Mouse (Mus musculus) liver, adult 2 months (tissue): Measurements from ENCODE around the gene Notch2. TPM values are rescaled to one million over a fixed set of nuclear protein-coding genes. Genes with fewer than 3 reads are reported as not detected.

Experiments
- DNase-seq: peaks from one replicate; pipeline ENCODE4 v3.0.0-alpha.2; 2011; ENCODE audit warnings: low read depth, low spot score; ENCODE audit errors: extremely low read depth
- H3K27ac ChIP-seq: fragments of 200-500 bp; replicated peaks from 2 replicates; pipeline ENCODE4 v1.5.1; 2012; ENCODE audit warnings: low read depth, mild to moderate bottlenecking, control low read depth, inconsistent platforms, low read length; ENCODE audit not compliant: insufficient read depth
- H3K27me3 ChIP-seq: fragments of 200-500 bp; 2 replicates; pipeline ENCODE4 v1.6.1; 2012; ENCODE audit warnings: mild to moderate bottlenecking, moderate library complexity, low read length, inconsistent platforms; ENCODE audit not compliant: control insufficient read depth, insufficient read depth
- H3K36me3 ChIP-seq: fragments of 200-500 bp; 2 replicates; pipeline ENCODE4 v1.6.1; 2012; ENCODE audit warnings: low read length, inconsistent platforms; ENCODE audit not compliant: control insufficient read depth, insufficient read depth
- H3K4me1 ChIP-seq: fragments of 200-500 bp; 2 replicates; pipeline ENCODE4 v1.6.1; 2011; ENCODE audit warnings: low read length; ENCODE audit not compliant: control insufficient read depth, insufficient read depth
- H3K4me3 ChIP-seq: fragments of 200-500 bp; 2 replicates; pipeline ENCODE4 v1.5.1; 2011; ENCODE audit warnings: low read depth, mild to moderate bottlenecking, control low read depth, low read length, moderate library complexity; ENCODE audit not compliant: insufficient read depth
- H3K79me2 ChIP-seq: fragments of 200-500 bp; 2 replicates; pipeline ENCODE4 v1.6.1; 2012; ENCODE audit warnings: inconsistent platforms, mild to moderate bottlenecking, low read length, moderate library complexity; ENCODE audit not compliant: control insufficient read depth, insufficient read depth
- H3K9ac ChIP-seq: fragments of 200-500 bp; 2 replicates; pipeline ENCODE4 v1.6.1; 2012; ENCODE audit warnings: low read depth, mild to moderate bottlenecking, control low read depth, inconsistent platforms, low read length
- CTCF ChIP-seq: fragments of 200-500 bp; IDR thresholded peaks from 2 replicates; pipeline ENCODE4 v1.5.1; 2011; ENCODE audit warnings: low read depth, low read length, control low read depth
- POLR2A ChIP-seq: fragments of 200-500 bp; IDR thresholded peaks from 2 replicates; pipeline ENCODE4 v1.6.1; 2011; ENCODE audit warnings: low read length, control low read depth; ENCODE audit not compliant: insufficient read depth; ENCODE audit errors: extremely low read depth
- WGBS: fragments of 180-500 bp; shearing (Covaris S2); methylation state at CpG from one replicate; pipeline ENCODE4 v1.1.7; 2018; 5-methylcytosine and 5-hydroxymethylcytosine counted together
- polyA plus RNA-seq: library from polyadenylated mRNA; depleted of rRNA; stranded (reverse); fragments of >200 nt; gene quantifications from 2 replicates; pipeline ENCODE4 v1.2.3, GENCODE M21; 2012
- total RNA-seq: library from RNA; depleted of rRNA; stranded (reverse); fragments of >200 nt; gene quantifications from 2 replicates; pipeline ENCODE4 v1.2.3, GENCODE M21; 2014

The Notch2 gene
- total and polyA plus RNA-seq, 2 experiments, result 12.5 to 16.0 TPM

- Histone ChIP-seq H3K4me3 (no peak overlapping the region), H3K9ac (no peak overlapping the region), H3K27ac (no peak overlapping the region), H3K27me3 (no peaks in the 10 kb centered on the region), H3K4me1 (0 out of 2 replicates have a peak, but pooled peaks cover 2% of the 10 kb centered on the region), H3K36me3 (peaks cover 6% of the 10 kb centered on the region), H3K79me2 (peaks cover 3% of the 10 kb centered on the region; the same call in 1 of the 2 replicates)
- 81% methylated on average over 17 of the region's 17 CpGs for WGBS
- DNase-seq, result no peak
- TF ChIP-seq CTCF, result no peak
- no peak for TF ChIP-seq POLR2A
Measured at GRCm38 (mm10) chr3:98094629-98095583, 81.6 kb downstream of the Notch2 start.

DNA sequence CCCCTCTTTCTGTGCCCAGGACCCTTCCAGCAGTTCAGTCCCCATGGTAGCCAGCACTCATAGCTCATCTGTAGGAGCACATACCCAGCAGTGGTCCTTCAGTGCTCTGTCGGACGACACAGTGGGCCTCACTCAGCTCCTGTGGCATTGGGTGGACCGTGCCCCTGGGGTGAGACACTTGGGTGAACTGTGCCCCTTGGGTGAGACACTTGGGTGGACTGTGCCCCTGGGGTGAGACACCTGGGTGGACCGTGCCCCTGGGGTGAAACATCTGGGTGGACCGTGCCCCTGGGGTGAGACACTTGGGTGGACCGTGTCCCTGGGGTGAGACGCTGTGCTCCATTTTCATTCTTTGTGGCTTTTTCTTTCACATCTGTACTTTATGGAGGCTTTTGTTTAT, 83.7 kb downstream of the Notch2 start:
- DNase-seq, result no peak
- Histone ChIP-seq H3K27me3 (no peaks in the 10 kb centered on the region), H3K36me3 (peaks cover 11% of the 10 kb centered on the region), H3K4me1 (no peaks in the 10 kb centered on the region), H3K9ac (no peak overlapping the region), H3K27ac (no peak overlapping the region), H3K4me3 (no peak overlapping the region), H3K79me2 (no peaks in the 10 kb centered on the region; the same call in 1 of the 2 replicates)
- TF ChIP-seq POLR2A (no peak), CTCF (no peak)
- WGBS, result 98% methylated on average over 7 of the region's 7 CpGs

GRCm38 (mm10) chr3:98098676-98099075, 85.3 kb downstream of the Notch2 start:
- Histone ChIP-seq H3K27ac (no peak overlapping the region), H3K79me2 (no peaks in the 10 kb centered on the region; the same call in 1 of the 2 replicates), H3K9ac (no peak overlapping the region), H3K4me1 (no peaks in the 10 kb centered on the region), H3K27me3 (no peaks in the 10 kb centered on the region), H3K36me3 (peaks cover 21% of the 10 kb centered on the region), H3K4me3 (no peak overlapping the region)
- TF ChIP-seq POLR2A, result no peak
- WGBS, result 85% methylated on average over 5 of the region's 5 CpGs
- DNase-seq, result no peak

GRCm38 (mm10) chr3:98099287-98099686, 86.0 kb downstream of the Notch2 start:
- Histone ChIP-seq H3K9ac (no peak overlapping the region), H3K36me3 (peaks cover 21% of the 10 kb centered on the region), H3K27me3 (no peaks in the 10 kb centered on the region), H3K4me3 (no peak overlapping the region), H3K27ac (no peak overlapping the region), H3K79me2 (no peaks in the 10 kb centered on the region), H3K4me1 (peaks cover 4% of the 10 kb centered on the region)
- TF ChIP-seq POLR2A (no peak), CTCF (peak; percentile 84)
- WGBS, result 81% methylated on average over 10 of the region's 10 CpGs
- no peak for DNase-seq

DNA sequence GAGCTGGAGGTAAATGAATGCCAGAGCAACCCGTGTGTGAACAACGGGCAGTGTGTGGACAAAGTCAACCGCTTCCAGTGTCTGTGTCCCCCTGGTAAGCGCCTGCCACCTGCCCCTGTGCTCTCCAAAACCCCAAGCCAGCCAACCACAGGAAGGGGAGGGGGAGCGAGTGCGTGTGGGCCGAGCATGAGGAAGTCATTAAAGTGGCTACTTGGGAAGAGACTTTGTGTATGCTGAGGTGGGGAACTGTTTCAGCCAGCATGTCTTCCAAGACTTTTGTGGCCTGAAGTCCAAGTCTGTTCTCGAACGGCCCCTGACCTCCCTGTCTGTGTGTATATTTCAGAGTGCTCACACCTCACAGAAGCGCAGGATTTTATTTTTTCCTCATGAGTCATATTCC, 88.2 kb downstream of the Notch2 start:
- peaks cover 21% of the 10 kb centered on the region for H3K36me3 ChIP-seq
- TF ChIP-seq CTCF (no peak), POLR2A (no peak)
- H3K79me2 ChIP-seq, result no peaks in the 10 kb centered on the region
- WGBS, result 94% methylated on average over 10 of the region's 10 CpGs
- DNase-seq, result no peak
- no peaks in the 10 kb centered on the region for H3K27me3 ChIP-seq
- no peak overlapping the region for H3K4me3 ChIP-seq
- peaks cover 19% of the 10 kb centered on the region for H3K4me1 ChIP-seq
- no peak overlapping the region for H3K27ac ChIP-seq
- no peak overlapping the region for H3K9ac ChIP-seq
